Mouse (Mus musculus) MEL (cell line): ENCODE data around the gene Insig1.

ENCODE experiments used
- CTCF ChIP-seq, 3 experiments: IDR thresholded peaks in 2 of 3; conservative IDR thresholded peaks in 1 of 3; 2 replicates each; pipeline ENCODE4 v1.5.1; 2011 to 2012; ENCODE audit warnings: low read length in 3 of 3, low read depth in 2 of 3, mild to moderate bottlenecking in 2 of 3, improper control_type of control experiment in 1 of 3, inconsistent platforms in 1 of 3, mixed read lengths in 1 of 3, moderate library complexity in 1 of 3; ENCODE audit not compliant: control insufficient read depth in 1 of 3, insufficient read depth in 1 of 3, poor library complexity in 1 of 3, severe bottlenecking in 1 of 3
- HCFC1 ChIP-seq: IDR thresholded peaks from 2 replicates; pipeline ENCODE4 v1.6.1; 2012; ENCODE audit warnings: low read depth, mild to moderate bottlenecking, inconsistent platforms, low read length, improper control_type of control experiment, moderate library complexity
- MAX ChIP-seq: IDR thresholded peaks from 2 replicates; pipeline ENCODE4 v1.6.1; 2011; ENCODE audit warnings: low read length, improper control_type of control experiment
- MEF2A ChIP-seq: IDR thresholded peaks from 2 replicates; pipeline ENCODE4 v1.6.1; 2014; ENCODE audit warnings: low read depth, mild to moderate bottlenecking, inconsistent platforms, low read length, improper control_type of control experiment; ENCODE audit not compliant: poor library complexity, insufficient replicate concordance, severe bottlenecking; ENCODE audit errors: extremely low read depth
- POLR2A ChIP-seq, 2 experiments: IDR thresholded peaks; 2 replicates each; pipeline ENCODE4 v1.6.1; 2011 to 2012; ENCODE audit warnings: low read length in 2 of 2, mild to moderate bottlenecking in 2 of 2, control low read depth in 1 of 2, improper control_type of control experiment in 1 of 2, low read depth in 1 of 2, moderate library complexity in 1 of 2; ENCODE audit not compliant: control insufficient read depth in 1 of 2, insufficient read depth in 1 of 2, poor library complexity in 1 of 2
- POLR2AphosphoS2 ChIP-seq: IDR thresholded peaks from 2 replicates; pipeline ENCODE4 v1.6.1; 2011; ENCODE audit warnings: low read length, improper control_type of control experiment
- SIN3A ChIP-seq: IDR thresholded peaks from 2 replicates; pipeline ENCODE4 v1.6.1; 2012; ENCODE audit warnings: low read length, improper control_type of control experiment, inconsistent platforms
- TAL1 ChIP-seq: IDR thresholded peaks from 2 replicates; pipeline ENCODE4 v1.6.1; 2012; ENCODE audit warnings: mild to moderate bottlenecking, inconsistent platforms, low read length, moderate library complexity, mixed read lengths
- UBTF ChIP-seq: IDR thresholded peaks from 2 replicates; pipeline ENCODE4 v1.6.1; 2012; ENCODE audit warnings: low read depth, mild to moderate bottlenecking, inconsistent platforms, low read length, improper control_type of control experiment, moderate library complexity, borderline replicate concordance; ENCODE audit not compliant: insufficient read depth

DNA sequence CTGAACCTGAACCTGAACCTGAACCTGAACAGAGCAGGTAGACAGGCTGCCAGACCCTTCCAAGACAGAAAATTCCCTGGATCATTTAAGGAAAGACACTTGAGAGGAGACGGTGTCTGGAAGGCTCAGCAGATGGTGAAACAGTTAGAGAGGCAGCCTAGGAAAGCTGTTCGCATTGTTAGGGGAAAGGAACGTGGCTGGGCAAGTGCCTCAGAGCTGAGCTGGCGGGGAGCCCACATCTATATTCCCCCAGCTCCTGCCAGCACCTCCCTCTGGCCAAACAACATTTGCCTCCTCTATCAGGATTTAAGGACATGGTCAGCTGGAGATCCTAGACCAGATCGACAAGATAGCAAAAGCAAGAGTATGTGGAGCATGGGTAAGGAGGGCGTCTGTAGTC lies 10.2 kb upstream of the Insig1 start:
- no peak for TF ChIP-seq CTCF (IDR thresholded peaks at IDR 0.05 in 2 of 3, conservative IDR thresholded peaks at IDR 0.05 in 1 of 3; ENCODE audit: control insufficient read depth in 1 of 3, insufficient read depth in 1 of 3, low read depth in 2 of 3, low read length in 3 of 3, poor library complexity in 1 of 3, severe bottlenecking in 1 of 3)
- TF ChIP-seq POLR2AphosphoS2: no peak
- TF ChIP-seq TAL1: no peak
- no peak for TF ChIP-seq SIN3A
- TF ChIP-seq UBTF: no peak
- no peak for TF ChIP-seq HCFC1
- TF ChIP-seq POLR2A (IDR thresholded peaks at IDR 0.05; ENCODE audit: control insufficient read depth in 1 of 2, insufficient read depth in 1 of 2, low read depth in 1 of 2, low read length in 2 of 2, poor library complexity in 1 of 2): no peak
- no peak for TF ChIP-seq MEF2A
- no peak for TF ChIP-seq MAX
